Mouse (Mus musculus) CH12.LX (cell line): Measurements from ENCODE around the gene Chpt1. TPM values are rescaled to one million over a fixed set of nuclear protein-coding genes. Genes with fewer than 3 reads are reported as not detected.
A peak's percentile ranks its signal among the peaks of the same experiment; 100 is the strongest.

Source experiments
- DNase-seq: peaks from one replicate; pipeline ENCODE4 v3.0.0-alpha.2; 2013; ENCODE audit errors: extremely low read depth
- H3K27ac ChIP-seq: 2 replicates; pipeline ENCODE4 v1.5.1; 2012; ENCODE audit warnings: low read depth, mild to moderate bottlenecking, control low read depth, moderate library complexity; ENCODE audit not compliant: insufficient read depth
- H3K27me3 ChIP-seq: replicated peaks from 2 replicates; pipeline ENCODE3; 2012; ENCODE audit warnings: inconsistent platforms
- H3K36me3 ChIP-seq, 2 experiments: replicated peaks in 1 of 2; 2 replicates each; pipeline versions ENCODE3 to v1.6.1; 2012; ENCODE audit warnings: inconsistent platforms in 1 of 2, low read length in 1 of 2, mild to moderate bottlenecking in 1 of 2, mixed read lengths in 1 of 2, moderate library complexity in 1 of 2; ENCODE audit not compliant: control insufficient read depth in 1 of 2, insufficient read depth in 1 of 2
- H3K4me1 ChIP-seq, 2 experiments: 2 replicates each; pipeline ENCODE4 v1.6.1; 2012; ENCODE audit warnings: inconsistent platforms in 1 of 2, moderate library complexity in 1 of 2; ENCODE audit not compliant: insufficient read depth in 2 of 2, control insufficient read depth in 1 of 2
- H3K4me2 ChIP-seq: 2 replicates; pipeline ENCODE4 v1.6.1; 2012; ENCODE audit warnings: low read depth, mild to moderate bottlenecking, control low read depth; ENCODE audit not compliant: poor library complexity, insufficient read depth, severe bottlenecking
- H3K4me3 ChIP-seq, 3 experiments: fragments of 150-350 bp in 1 of 3; sonication (generic) in 1 of 3; replicated peaks in 1 of 3; 2 replicates each; pipeline versions ENCODE3 to v1.5.1; 2011 to 2012; ENCODE audit warnings: low read depth in 2 of 3, low read length in 2 of 3, mild to moderate bottlenecking in 2 of 3, moderate library complexity in 2 of 3, control low read depth in 1 of 3, improper control_type of control experiment in 1 of 3, inconsistent platforms in 1 of 3, mixed read lengths in 1 of 3; ENCODE audit not compliant: poor library complexity in 1 of 3
- H3K79me2 ChIP-seq: replicated peaks from 2 replicates; pipeline ENCODE4 v1.6.1; 2012; ENCODE audit warnings: mild to moderate bottlenecking, moderate library complexity; ENCODE audit not compliant: control insufficient read depth, poor library complexity, insufficient read depth, severe bottlenecking; ENCODE audit errors: extremely low read depth
- H3K9ac ChIP-seq: 2 replicates; pipeline ENCODE4 v1.6.1; 2012; ENCODE audit warnings: low read depth, mild to moderate bottlenecking, control low read depth, moderate library complexity; ENCODE audit not compliant: insufficient read depth
- H3K9me3 ChIP-seq: replicated peaks from 2 replicates; pipeline ENCODE3; 2012; ENCODE audit warnings: low read length, inconsistent platforms, mixed read lengths
- BHLHE40 ChIP-seq: IDR thresholded peaks from 2 replicates; pipeline ENCODE4 v1.6.1; 2011; ENCODE audit warnings: mild to moderate bottlenecking, low read depth, low read length, improper control_type of control experiment
- CHD2 ChIP-seq: IDR thresholded peaks from 2 replicates; pipeline ENCODE4 v1.6.1; 2011; ENCODE audit warnings: low read length, improper control_type of control experiment
- CTCF ChIP-seq, 2 experiments: IDR thresholded peaks in 1 of 2; conservative IDR thresholded peaks in 1 of 2; 2 replicates each; pipeline ENCODE4 v1.5.1; 2011 to 2012; ENCODE audit warnings: low read depth in 2 of 2, low read length in 2 of 2, improper control_type of control experiment in 1 of 2, inconsistent platforms in 1 of 2, mild to moderate bottlenecking in 1 of 2, moderate library complexity in 1 of 2
- ELF1 ChIP-seq: IDR thresholded peaks from 2 replicates; pipeline ENCODE4 v1.6.1; 2014; ENCODE audit warnings: low read depth, mild to moderate bottlenecking, inconsistent platforms, low read length, improper control_type of control experiment
- ETS1 ChIP-seq: conservative IDR thresholded peaks from 2 replicates; pipeline ENCODE4 v1.6.1; 2012; ENCODE audit warnings: low read depth, mild to moderate bottlenecking, inconsistent platforms, low read length, improper control_type of control experiment, moderate library complexity
- GABPA ChIP-seq: IDR thresholded peaks from 2 replicates; pipeline ENCODE4 v1.6.1; 2012; ENCODE audit warnings: low read depth, low read length, improper control_type of control experiment, inconsistent platforms; ENCODE audit not compliant: insufficient replicate concordance
- HCFC1 ChIP-seq: IDR thresholded peaks from 2 replicates; pipeline ENCODE4 v1.6.1; 2012; ENCODE audit warnings: low read depth, mild to moderate bottlenecking, inconsistent platforms, low read length, improper control_type of control experiment
- IRF4 ChIP-seq: IDR thresholded peaks from 2 replicates; pipeline ENCODE4 v1.6.1; 2014; ENCODE audit warnings: low read depth, mild to moderate bottlenecking, inconsistent platforms, low read length, improper control_type of control experiment
- JUN ChIP-seq: IDR thresholded peaks from 2 replicates; pipeline ENCODE4 v1.6.1; 2011; ENCODE audit warnings: low read depth, mild to moderate bottlenecking, low read length, improper control_type of control experiment, moderate library complexity; ENCODE audit not compliant: insufficient read depth
- JUND ChIP-seq: conservative IDR thresholded peaks from 2 replicates; pipeline ENCODE4 v1.6.1; 2011; ENCODE audit warnings: low read depth, low read length, improper control_type of control experiment
- MAFK ChIP-seq: IDR thresholded peaks from 2 replicates; pipeline ENCODE4 v1.6.1; 2011; ENCODE audit warnings: low read length, improper control_type of control experiment; ENCODE audit not compliant: insufficient replicate concordance
- MAX ChIP-seq: IDR thresholded peaks from 2 replicates; pipeline ENCODE4 v1.6.1; 2011; ENCODE audit warnings: low read length, improper control_type of control experiment
- MAZ ChIP-seq: IDR thresholded peaks from 2 replicates; pipeline ENCODE4 v1.6.1; 2012; ENCODE audit warnings: low read depth, mild to moderate bottlenecking, inconsistent platforms, low read length, improper control_type of control experiment, moderate library complexity
- MEF2A ChIP-seq: IDR thresholded peaks from 2 replicates; pipeline ENCODE4 v1.6.1; 2014; ENCODE audit warnings: low read depth, mild to moderate bottlenecking, inconsistent platforms, low read length, improper control_type of control experiment, borderline replicate concordance
- MXI1 ChIP-seq: IDR thresholded peaks from 2 replicates; pipeline ENCODE4 v1.6.1; 2011; ENCODE audit warnings: mild to moderate bottlenecking, low read depth, low read length, improper control_type of control experiment
- NELFE ChIP-seq: IDR thresholded peaks from 2 replicates; pipeline ENCODE4 v1.6.1; 2011; ENCODE audit warnings: low read depth, low read length, improper control_type of control experiment
- NRF1 ChIP-seq: IDR thresholded peaks from 2 replicates; pipeline ENCODE4 v1.6.1; 2014; ENCODE audit warnings: low read depth, mild to moderate bottlenecking, inconsistent platforms, low read length, improper control_type of control experiment, moderate library complexity
- PAX5 ChIP-seq: IDR thresholded peaks from 2 replicates; pipeline ENCODE4 v1.6.1; 2012; ENCODE audit warnings: low read length, inconsistent platforms, mixed read lengths
- POLR2A ChIP-seq: IDR thresholded peaks from 2 replicates; pipeline ENCODE4 v1.6.1; 2011; ENCODE audit warnings: low read depth, mild to moderate bottlenecking, improper control_type of control experiment, low read length
- POLR2AphosphoS2 ChIP-seq: IDR thresholded peaks from 2 replicates; pipeline ENCODE4 v1.6.1; 2011; ENCODE audit warnings: low read depth, low read length, improper control_type of control experiment
- RAD21 ChIP-seq: IDR thresholded peaks from 2 replicates; pipeline ENCODE4 v1.6.1; 2011; ENCODE audit warnings: low read depth, mild to moderate bottlenecking, low read length, improper control_type of control experiment, moderate library complexity
- RCOR1 ChIP-seq: conservative IDR thresholded peaks from 2 replicates; pipeline ENCODE4 v1.6.1; 2012; ENCODE audit warnings: low read depth, mild to moderate bottlenecking, inconsistent platforms, low read length, improper control_type of control experiment
- SIN3A ChIP-seq: IDR thresholded peaks from 2 replicates; pipeline ENCODE4 v1.6.1; 2012; ENCODE audit warnings: low read length, improper control_type of control experiment, inconsistent platforms
- SMC3 ChIP-seq: IDR thresholded peaks from 2 replicates; pipeline ENCODE4 v1.6.1; 2011; ENCODE audit warnings: low read depth, low read length, improper control_type of control experiment
- TBP ChIP-seq: conservative IDR thresholded peaks from 2 replicates; pipeline ENCODE4 v1.6.1; 2011; ENCODE audit warnings: low read depth, low read length, improper control_type of control experiment
- UBTF ChIP-seq: IDR thresholded peaks from 2 replicates; pipeline ENCODE4 v1.6.1; 2012; ENCODE audit warnings: low read depth, mild to moderate bottlenecking, inconsistent platforms, low read length, improper control_type of control experiment, moderate library complexity
- USF1 ChIP-seq: IDR thresholded peaks from 2 replicates; pipeline ENCODE4 v1.6.1; 2014; ENCODE audit warnings: low read depth, mild to moderate bottlenecking, inconsistent platforms, low read length, improper control_type of control experiment
- USF2 ChIP-seq: conservative IDR thresholded peaks from 2 replicates; pipeline ENCODE4 v1.6.1; 2011; ENCODE audit warnings: low read depth, low read length, improper control_type of control experiment
- ZC3H11A ChIP-seq: IDR thresholded peaks from 2 replicates; pipeline ENCODE4 v1.6.1; 2012; ENCODE audit warnings: low read depth, mild to moderate bottlenecking, inconsistent platforms, low read length, improper control_type of control experiment
- ZKSCAN1 ChIP-seq: IDR thresholded peaks from 2 replicates; pipeline ENCODE4 v1.6.1; 2012; ENCODE audit warnings: low read depth, inconsistent platforms, low read length, improper control_type of control experiment, borderline replicate concordance
- ZNF384 ChIP-seq: IDR thresholded peaks from 2 replicates; pipeline ENCODE4 v1.6.1; 2012; ENCODE audit warnings: low read depth, low read length, improper control_type of control experiment, inconsistent platforms
- dilution Hi-C: fragments of 300-500 bp; cut with MboI; formaldehyde crosslinking; loops from 2 replicates; pipeline ENCODE4 v1.14.3; 2020; ENCODE audit warnings: low sequenced_read_pairs; ENCODE audit not compliant: extremely low pct_unique_long_range_greater_than_20kb, extremely low pct_ligation_motif_present
- in situ Hi-C: fragments of 300-500 bp; cut with MboI; formaldehyde crosslinking; loops from 3 replicates; pipeline ENCODE4 v1.14.3; 2019; ENCODE audit warnings: low sequenced_read_pairs, low pct_ligation_motif_present, low pct_unique_long_range_greater_than_20kb, mixed read lengths
- polyA plus RNA-seq: library from polyadenylated mRNA; unstranded; fragments of >175 nt; gene quantifications from 2 replicates; pipeline ENCODE4 v1.2.1, GENCODE M21; 2012; ENCODE audit warnings: low read depth; ENCODE audit not compliant: insufficient read length
- total RNA-seq, 2 experiments: library from RNA; depleted of rRNA; stranded (reverse); fragments of 300-350 nt in 1 of 2; fragments of >200 nt in 1 of 2; gene quantifications; 2 replicates each; pipeline ENCODE4 v1.2.3; 2012 to 2014

Gene Chpt1
- total and polyA plus RNA-seq, 3 experiments, result 8.1 to 10.1 (median 8.1) TPM

GRCm38 (mm10) chr10:88451221-88451620 lies 52.7 kb downstream of the Chpt1 start:
- H3K9me3 ChIP-seq, result no peaks in the 10 kb centered on the region
- H3K4me3 ChIP-seq, result no peak overlapping the region
- TF ChIP-seq USF2 (no peak), ETS1 (no peak), JUN (no peak), SIN3A (no peak), TBP (no peak), GABPA (no peak), USF1 (no peak), MAZ (no peak), ZKSCAN1 (no peak), POLR2A (no peak), ZNF384 (no peak), ELF1 (no peak), NELFE (no peak), POLR2AphosphoS2 (no peak), RCOR1 (no peak), NRF1 (no peak), HCFC1 (no peak), ZC3H11A (no peak), CTCF (conservative IDR thresholded peaks at IDR 0.05 in 1 of 2, IDR thresholded peaks at IDR 0.05 in 1 of 2; ENCODE audit: low read depth in 2 of 2, low read length in 2 of 2) (no peak), MAFK (no peak)
- no peak overlapping the region for H3K9ac ChIP-seq
- peaks cover 3 to 15% of the 10 kb centered on the region in 2 experiments for H3K36me3 ChIP-seq
- in situ Hi-C loops, result no loop called here
- no peak overlapping the region for H3K4me2 ChIP-seq
- H3K4me1 ChIP-seq, result no peaks in the 10 kb centered on the region
- DNase-seq, result no peak
- no peaks in the 10 kb centered on the region for H3K27me3 ChIP-seq
- no peak overlapping the region for H3K27ac ChIP-seq
- dilution Hi-C loops, result no loop called here
- H3K79me2 ChIP-seq, result no peaks in the 10 kb centered on the region

DNA sequence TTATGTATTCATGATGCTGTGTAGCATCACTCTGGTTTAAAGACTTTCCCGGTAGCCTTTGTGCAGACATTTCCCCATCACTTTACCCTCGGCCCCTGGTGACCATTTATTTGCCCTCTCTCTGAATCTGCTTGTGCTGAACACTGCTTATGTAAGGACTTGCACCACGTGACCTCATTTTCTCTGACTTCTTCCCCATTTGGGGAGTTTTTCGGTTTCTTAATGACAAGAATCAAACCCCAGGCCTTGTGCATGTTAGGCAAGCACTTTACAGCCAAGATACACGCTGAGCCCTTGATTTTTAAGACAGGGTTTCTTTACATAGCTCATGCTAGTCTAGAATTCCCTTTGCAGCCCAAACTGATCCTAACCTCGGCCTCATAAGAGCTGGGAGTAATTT lies 62.6 kb downstream of the Chpt1 start:
- H3K27me3 ChIP-seq, result no peaks in the 10 kb centered on the region
- peaks cover 0 to 21% of the 10 kb centered on the region in 2 experiments; a peak in 2 of 4 replicates for H3K4me1 ChIP-seq
- H3K27ac ChIP-seq, result no peak overlapping the region
- H3K79me2 ChIP-seq, result no peaks in the 10 kb centered on the region
- H3K4me2 ChIP-seq, result no peak overlapping the region
- H3K9me3 ChIP-seq, result peaks cover 4% of the 10 kb centered on the region
- no peak overlapping the region for H3K4me3 ChIP-seq
- DNase-seq, result peak; percentile 60
- dilution Hi-C loops, result no loop called here
- in situ Hi-C loops, result no loop called here
- peaks cover 42 to 83% of the 10 kb centered on the region in 2 experiments for H3K36me3 ChIP-seq
- H3K9ac ChIP-seq, result no peak overlapping the region
- TF ChIP-seq PAX5, result no peak
- no peak for TF ChIP-seq JUND
- TF ChIP-seq NRF1, result no peak
- TF ChIP-seq ZNF384, result no peak
- no peak for TF ChIP-seq SIN3A
- peak; percentile 48; the same call in 1 of the 2 replicates for TF ChIP-seq MAX
- no peak for TF ChIP-seq POLR2AphosphoS2
- TF ChIP-seq RAD21, result no peak
- no peak for TF ChIP-seq SMC3
- no peak for TF ChIP-seq CHD2
- TF ChIP-seq ELF1, result no peak
- TF ChIP-seq USF2, result peak; percentile 82
- TF ChIP-seq HCFC1, result no peak
- TF ChIP-seq MXI1, result no peak
- no peak for TF ChIP-seq MEF2A
- TF ChIP-seq UBTF, result no peak
- TF ChIP-seq RCOR1, result no peak
- no peak for TF ChIP-seq JUN
- TF ChIP-seq TBP, result no peak
- TF ChIP-seq NELFE, result no peak
- TF ChIP-seq ZKSCAN1, result no peak
- TF ChIP-seq USF1, result peak; percentile 83
- 0 out of 2 replicates have a peak, but pooled peaks have one; percentile 5 for TF ChIP-seq MAFK
- no peak for TF ChIP-seq ETS1
- TF ChIP-seq BHLHE40, result peak; percentile 47
- TF ChIP-seq ZC3H11A, result no peak
- no peak for TF ChIP-seq GABPA
- TF ChIP-seq IRF4, result peak; percentile 27; the same call in 1 of the 2 replicates
